Mouse (Mus musculus) megakaryocyte progenitor cell, adult 5-6 weeks (primary cell): ENCODE data around the gene Tmem140. TPM values are rescaled to one million over a fixed set of nuclear protein-coding genes. Genes with fewer than 3 reads are reported as not detected.

ENCODE experiments used
- ATAC-seq: replicated peaks from 2 replicates; pipeline ENCODE4 v1.8.0; 2016; ENCODE audit warnings: mild to moderate bottlenecking, moderate TSS enrichment, inconsistent platforms; ENCODE audit not compliant: poor library complexity
- total RNA-seq, 2 experiments: library from RNA; stranded (forward) in 1 of 2; stranded (reverse) in 1 of 2; fragments of 157-497, 149-512 nt in 1 of 2; fragments of 200-1000 nt in 1 of 2; gene quantifications; 2 replicates each; pipeline versions ENCODE4 v1.2.3 to v1.2.4; 2015 to 2017

The Tmem140 gene
- total RNA-seq (2015) = 0.10 and 1.2 TPM in 2 replicates
- total RNA-seq (2017) = 0.33 and 0.88 TPM in 2 replicates

DNA sequence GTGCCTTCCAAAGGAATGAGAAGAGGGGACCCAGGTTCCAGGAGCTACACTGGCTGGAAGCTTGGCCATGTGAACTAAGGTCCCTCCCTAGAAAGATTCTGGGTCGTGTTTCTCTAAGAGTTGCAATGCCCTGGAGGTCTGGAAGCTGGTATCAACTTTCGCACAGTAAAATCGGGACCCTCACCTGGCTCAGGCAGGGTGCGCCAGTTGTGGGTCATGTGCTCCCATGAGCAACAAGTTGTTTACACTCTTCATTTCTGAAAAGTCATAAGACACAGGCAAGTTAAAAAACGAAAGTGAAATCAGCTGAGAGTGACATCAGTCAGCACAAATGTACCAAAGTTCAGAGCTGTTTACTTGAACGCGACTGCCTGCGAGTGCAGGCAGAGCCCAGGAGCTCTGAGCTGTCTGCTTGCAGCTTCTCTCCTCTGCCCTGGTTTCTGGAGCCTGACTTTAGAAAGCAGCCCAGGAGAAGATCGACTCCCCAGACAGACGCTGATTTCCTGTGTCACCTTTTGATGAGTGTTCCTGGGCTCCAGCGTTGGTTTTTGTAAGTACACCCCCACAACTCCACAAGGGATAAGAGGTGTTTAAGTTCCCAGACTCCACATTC is at the start of gene Tmem140:
TSS of gene Tmem140 (plus strand) at position 356 of the 613 bp plus-strand sequence.
- ATAC-seq = peak; percentile 54

DNA sequence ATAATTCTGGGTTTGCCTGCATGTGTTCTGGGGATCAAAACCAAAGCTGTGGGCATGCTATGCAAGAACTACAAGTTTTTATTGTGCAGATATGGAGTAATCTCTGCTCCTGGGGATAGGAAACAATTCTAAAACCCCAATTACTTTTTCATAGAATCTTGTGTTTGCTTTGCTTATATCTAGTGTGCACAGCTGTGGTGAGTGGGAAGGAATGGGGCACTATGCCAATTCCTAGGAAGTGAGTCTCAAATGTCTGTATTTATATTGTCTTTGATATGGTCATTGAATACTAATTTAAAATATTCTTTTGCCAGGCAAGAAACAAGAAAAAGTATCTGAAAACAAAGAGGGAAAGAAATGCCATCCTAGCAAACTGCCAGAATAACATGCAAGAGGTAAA is 38.5 kb upstream of the Tmem140 start:
- ATAC-seq = no peak

DNA sequence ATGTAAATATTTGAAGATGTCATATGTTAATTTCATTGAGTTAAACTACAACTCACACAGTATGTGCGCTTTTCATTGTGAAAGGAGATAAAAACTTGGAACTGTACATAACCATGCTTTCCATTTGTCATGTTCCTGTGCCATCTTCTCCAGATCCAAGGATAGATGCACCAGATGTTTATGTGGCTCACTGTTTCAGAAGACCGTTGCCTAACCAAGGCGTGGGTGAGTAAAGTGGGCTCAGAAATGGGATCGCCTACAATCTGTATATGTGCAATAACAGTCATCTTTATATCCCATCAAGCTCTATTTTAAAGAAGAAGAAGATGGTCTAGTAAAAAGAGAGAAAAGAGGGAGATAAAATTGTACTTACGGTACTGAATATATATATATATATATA is 30.6 kb upstream of the Tmem140 start:
- no peak for ATAC-seq

DNA sequence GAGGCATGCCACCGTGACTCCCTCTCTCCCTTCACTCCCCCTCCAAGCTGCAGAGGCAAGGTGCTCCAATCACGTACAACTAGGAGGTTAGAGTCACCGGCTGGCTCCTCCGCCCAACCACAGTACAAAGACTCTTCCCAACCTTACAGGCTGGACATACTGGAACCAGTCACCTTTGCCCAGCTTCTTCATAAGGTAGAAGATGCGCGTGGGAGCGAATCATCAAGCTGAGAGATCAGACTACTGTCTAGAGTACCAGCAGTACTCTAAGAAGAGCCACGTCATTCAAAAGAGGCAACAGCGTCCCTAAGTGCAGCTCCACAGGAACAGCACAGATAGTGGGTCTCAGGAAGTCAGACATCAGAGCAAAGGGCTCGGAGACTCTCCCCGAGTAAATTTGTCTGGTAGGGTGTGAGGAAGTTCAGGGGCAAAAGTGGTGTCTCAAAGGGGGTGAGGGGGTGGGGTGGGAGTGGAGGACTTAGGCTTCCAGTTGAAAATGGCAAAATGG is 1.3 kb upstream of the Tmem140 start:
- ATAC-seq = peak; percentile 51

DNA sequence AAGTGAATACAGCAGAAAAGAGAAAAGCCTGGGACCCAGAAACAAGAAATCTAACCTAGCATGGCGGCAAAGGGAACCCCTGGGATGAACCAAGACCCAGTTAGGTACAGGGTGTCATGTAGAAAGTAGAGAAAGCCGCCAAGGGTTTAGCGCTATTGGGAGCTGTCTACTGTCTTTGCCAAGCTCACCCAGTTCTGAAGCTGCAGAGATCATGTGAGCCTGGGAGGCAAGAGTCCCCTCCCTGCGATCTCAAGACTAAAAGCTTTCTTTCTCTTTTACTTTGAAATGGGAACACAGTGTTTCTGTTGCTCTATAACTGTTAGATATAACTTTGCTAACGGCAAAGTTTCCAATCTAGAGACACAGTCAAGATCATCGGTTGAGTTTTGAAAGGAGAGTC is 565 bp upstream of the Tmem140 start:
- peak; percentile 62 for ATAC-seq

DNA sequence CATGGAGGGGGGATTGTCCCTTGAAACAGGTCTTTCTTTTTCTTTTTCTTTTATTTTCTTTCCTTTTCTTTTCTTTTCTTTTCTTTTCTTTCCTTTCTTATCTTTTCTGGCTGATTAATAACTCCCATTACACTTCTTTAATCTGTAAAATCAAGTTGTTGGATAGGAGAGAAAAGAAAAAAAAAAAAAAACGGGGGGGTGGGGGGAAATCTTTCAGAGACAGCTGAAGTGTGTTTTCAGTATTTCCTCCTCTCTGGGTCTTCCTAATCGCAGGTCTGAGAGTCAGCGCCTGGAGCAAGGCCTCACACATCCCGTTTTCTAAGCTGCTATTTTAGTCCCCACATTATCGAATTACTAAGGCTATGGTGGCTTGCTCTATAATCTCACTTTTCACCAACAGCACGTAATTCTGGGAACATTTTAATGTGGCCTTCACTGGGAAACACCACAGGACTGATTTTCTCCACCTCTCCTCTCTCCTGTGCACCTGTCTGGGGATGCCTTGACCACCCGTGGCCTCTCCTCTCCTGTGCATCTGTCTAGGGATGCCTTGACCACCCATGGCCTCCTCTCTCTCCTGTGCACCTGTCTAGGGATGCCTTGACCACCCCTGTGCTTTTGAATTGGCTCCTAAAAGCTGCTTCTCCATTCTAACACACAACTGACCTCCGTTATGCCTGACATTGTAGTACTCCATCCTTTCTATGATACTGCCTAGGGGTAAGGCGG is 1.0 kb downstream of the Tmem140 start:
- ATAC-seq = no peak

DNA sequence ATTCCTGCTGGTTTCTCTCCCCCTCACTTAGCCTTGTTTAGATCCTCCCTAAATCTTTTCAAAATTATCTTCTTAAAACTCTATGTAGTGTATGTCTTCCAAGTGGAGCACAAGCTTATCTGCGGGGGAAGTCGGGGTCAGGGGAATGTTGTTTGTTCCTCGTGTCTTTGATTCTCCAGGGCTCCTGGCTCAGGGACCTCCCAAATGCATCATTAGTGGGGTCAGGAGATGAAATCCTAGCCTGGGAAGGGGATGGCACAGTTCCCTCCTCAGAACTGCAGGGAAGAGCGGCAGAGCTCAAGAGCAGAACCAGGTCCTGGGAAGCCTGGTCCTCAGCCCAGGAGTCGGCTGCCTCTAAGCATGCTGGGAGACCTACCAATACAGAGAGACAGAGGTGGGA is 2.3 kb downstream of the Tmem140 start:
- ATAC-seq = no peak

DNA sequence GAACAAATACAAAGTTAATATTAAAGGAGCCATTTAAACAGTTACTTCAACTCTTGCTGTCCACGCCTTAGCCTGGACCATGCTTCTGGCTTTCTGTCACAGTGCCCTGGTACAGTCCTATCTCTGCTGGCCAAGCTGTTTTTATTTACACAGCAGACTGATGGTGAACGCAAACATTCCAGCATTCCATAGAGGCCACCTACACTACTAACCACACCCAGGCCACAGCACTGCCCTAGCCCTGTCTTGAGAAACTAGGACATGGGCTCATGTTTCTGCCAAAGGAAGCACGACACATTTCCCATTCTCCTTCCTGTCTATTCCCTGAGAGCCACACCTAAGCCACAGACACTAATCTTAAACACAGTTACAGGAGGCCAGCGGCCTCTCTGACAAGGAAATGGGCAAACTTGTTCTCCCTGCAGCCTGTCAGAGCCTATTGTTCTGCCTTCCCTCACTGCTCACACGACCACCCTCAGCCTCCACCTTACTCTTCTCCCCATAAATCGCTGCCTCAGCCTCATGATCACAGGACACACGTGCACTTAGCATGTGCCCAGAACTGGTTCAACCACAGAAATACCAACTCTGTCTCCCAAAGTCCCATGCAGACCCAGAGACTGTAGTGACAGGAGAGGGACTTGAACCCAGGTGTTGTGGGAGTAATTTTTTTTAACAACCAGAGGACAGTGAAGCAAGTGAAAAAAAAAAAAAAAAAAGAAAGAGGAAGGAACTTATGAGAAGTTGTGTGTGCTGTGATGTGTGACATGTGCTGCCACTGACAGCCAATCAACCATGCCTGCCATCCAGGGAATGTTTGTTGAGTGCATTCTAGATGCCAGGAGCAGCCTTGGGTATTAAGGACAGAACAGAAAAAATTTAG is 3.0 kb downstream of the Tmem140 start:
- ATAC-seq = no peak

DNA sequence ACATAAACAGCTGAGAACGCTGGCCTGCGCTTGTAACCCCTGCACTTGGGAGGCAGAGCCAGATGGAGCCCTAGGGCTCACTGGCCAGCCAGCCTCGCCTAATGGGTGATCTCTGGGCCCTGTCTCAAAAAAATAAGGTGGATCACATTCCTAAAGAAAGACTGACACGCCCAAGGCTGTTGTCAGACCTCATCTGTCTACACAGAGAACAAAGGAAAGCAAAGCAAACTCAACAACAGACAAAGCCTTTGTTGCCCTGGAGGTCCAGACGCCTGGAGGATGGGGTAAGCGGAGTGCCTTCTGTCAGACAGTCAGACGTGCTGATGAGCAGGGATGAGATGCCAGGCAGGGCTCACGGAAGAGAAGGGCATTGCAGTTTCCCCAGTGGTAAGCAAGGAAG is 3.8 kb downstream of the Tmem140 start:
- ATAC-seq = no peak

DNA sequence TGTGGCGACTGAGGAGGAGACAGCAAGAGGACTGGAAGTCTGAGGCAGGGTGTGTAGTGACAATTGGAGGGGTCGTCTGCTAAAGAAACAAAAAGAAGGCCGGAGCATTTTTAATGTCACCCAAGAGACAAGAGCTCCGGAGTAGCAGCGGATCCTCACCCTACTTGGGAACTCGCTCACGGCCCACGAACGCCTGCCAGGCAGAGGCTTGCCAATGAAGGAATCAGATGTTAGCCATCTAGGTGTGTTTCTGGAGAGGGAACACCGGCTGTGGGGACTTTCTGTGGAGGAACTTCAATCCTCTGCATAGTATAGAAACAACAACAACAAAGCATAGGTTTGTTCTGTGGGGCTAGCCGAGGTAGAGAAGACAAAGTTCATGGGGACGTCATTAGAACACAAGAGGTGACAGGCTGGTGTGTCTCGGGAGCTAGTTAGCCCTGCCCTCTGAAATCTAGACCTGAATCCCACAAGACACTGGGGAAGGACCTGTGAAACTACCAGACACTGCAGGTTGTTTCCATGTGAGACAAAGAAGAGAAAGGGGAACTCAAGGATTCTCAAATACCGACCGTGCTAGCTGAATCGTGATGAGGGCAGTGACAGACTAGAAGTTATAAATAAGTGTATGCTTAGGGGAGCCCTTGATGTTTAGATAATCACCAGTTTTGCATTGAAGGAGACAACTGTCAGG is 4.5 kb downstream of the Tmem140 start:
- ATAC-seq = no peak

DNA sequence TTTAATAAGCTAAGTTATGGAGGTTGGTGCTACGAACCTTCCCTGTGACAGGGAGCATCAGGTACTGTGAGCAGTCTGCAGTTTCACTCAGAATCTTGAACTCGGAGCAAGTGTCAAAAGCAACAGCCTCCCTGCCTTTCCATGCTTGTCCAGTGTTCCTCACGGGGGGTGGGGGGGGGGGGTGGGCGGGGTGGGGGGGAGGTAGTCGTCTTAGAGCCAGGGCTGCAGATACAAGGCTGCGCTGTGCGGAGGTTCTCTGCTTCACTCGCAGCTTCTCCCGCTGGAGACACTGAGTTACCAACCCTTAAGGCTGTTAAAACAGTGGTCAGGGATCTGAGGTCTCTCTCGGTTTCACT is 5.0 kb downstream of the Tmem140 start:
- no peak for ATAC-seq

DNA sequence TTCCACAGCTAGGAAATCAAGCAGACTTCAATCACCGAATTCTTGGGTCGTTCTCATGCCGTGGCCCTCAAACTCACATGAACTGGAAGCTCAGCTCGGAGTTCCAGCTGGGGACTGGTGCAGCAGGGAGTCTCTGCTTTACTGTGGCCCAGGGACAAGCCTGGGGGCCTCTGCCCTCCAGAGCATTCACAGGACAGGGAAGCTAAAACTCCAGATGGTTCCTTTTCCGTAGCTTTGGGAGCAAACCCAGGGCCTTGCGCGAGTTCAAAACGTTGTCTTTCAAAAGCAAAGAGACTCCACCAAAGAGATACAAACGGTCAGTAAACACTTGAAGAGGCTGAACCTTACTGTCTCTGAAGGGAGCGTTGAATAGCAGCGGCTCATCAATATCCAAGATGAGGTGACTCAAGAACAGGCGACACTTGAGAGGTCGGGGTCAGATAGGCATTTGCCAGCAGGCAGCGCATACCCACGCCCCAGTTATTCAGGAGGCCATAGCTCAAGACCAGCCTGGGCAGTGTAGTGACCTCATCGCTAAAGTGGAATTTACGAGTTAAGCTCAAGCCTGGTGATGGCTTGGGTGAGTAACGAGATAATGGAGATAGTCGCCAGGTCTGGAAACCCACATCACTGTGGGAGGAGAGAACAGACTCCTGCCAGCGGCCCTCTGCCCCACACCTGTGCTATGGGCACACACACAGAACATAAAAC is 5.7 kb downstream of the Tmem140 start:
- no peak for ATAC-seq

DNA sequence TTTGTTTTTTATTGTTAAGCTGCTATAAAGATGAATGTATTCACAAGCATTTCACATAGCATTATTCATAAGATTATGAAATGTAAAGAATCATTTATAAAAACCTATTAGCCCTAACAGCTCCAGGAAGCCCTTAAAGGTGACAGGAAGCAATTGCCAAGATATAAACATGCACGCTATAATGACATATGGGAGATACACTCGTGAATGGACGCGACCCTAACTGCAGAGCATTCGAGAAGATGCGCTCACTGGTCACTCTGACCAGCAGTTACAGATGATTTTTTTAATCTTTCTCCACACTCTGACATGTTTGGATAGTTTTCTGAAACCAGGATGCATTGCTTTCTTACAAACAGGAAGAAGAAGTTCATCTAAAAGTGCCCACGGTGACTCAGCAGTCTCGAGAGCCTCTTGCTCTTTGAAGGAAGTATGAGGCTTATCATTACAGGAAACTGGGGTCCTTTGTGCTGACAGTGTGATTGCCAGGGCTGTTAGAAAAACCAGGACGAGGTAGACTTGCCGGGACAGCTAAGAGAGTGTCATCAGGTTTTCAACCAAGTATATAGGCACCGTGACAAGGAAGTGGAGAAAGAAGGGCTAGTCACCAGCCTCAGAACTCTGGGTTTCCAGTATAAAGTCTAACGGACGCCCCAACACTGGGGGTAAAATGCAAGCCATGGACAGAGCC is 6.4 kb downstream of the Tmem140 start:
- ATAC-seq = peak; percentile 75

DNA sequence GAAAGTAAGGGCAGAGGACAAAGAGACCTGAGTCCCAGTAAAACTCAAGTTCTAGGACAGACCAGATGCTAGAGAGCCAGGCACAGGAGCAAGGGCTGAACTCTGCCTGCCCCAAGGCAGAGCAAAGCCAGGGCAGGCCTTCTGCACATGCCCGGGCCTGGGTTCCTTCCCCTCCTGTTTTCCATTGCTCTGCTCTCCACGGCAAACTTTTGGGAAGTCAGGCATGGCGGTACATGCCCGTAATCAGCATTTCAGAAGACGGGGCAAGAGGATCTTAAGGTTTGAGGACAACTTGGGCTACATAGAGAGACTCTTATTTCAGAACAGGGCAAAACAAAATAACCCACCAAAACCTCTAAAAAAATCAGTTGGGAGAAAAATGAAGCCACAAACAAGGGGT is 7.2 kb downstream of the Tmem140 start:
- no peak for ATAC-seq

DNA sequence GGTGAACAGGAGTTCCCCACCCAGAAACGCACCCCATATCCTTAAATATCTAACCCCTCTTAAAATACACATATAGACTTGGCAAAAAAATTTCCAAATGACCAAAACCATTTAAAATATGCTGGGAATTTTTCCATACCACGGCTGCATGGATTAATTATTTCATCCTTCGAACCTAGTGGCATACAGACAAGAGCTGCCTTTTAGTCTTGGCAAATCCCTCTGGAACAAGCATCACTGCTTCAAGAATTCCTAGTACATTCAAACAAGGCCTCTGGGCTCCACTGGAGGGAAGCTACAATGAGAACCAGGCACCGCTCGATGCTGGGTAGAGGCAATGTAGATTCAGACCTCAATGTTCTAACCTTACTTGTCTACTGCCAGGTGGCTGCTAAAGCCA is 7.8 kb downstream of the Tmem140 start:
- ATAC-seq = no peak

DNA sequence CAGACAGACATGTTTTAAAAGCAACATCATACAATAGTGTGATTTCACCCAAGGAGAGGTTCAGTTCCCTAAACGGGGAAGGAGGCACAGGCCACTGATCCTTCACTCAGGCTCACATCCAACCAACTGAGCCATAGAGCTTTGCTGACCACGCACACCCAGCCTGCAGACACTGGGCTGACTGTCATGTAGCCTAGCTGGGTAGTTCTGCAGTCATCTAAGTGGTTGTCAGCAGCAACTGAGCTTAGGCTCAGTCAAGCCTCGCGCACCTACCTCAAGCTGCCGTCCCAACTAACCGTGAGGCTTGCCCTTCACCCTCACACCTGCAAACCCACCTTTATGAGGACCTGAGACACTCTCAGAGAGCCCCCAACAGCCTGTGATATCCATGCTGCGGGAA is 9.0 kb downstream of the Tmem140 start:
- no peak for ATAC-seq

DNA sequence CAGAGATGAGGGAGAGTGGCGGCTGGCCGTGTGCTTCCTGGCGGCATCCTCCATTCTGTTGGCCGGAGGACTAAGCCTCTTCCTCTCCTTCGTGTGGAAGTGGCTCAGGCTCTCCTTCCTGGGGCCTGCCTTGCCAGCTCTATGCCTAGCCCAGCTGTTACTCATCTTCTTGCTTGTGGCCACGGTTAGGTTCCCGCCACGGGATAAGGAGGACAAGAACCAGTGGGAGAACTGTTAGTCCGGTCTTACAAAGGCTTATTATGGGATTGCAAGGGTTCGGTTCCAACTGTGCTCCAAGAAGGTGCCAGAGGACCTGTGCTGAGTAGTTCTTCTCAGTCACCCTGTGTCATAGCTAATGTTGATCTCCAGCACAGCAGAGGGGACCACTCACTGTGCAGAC is 9.9 kb downstream of the Tmem140 start:
- ATAC-seq = no peak

DNA sequence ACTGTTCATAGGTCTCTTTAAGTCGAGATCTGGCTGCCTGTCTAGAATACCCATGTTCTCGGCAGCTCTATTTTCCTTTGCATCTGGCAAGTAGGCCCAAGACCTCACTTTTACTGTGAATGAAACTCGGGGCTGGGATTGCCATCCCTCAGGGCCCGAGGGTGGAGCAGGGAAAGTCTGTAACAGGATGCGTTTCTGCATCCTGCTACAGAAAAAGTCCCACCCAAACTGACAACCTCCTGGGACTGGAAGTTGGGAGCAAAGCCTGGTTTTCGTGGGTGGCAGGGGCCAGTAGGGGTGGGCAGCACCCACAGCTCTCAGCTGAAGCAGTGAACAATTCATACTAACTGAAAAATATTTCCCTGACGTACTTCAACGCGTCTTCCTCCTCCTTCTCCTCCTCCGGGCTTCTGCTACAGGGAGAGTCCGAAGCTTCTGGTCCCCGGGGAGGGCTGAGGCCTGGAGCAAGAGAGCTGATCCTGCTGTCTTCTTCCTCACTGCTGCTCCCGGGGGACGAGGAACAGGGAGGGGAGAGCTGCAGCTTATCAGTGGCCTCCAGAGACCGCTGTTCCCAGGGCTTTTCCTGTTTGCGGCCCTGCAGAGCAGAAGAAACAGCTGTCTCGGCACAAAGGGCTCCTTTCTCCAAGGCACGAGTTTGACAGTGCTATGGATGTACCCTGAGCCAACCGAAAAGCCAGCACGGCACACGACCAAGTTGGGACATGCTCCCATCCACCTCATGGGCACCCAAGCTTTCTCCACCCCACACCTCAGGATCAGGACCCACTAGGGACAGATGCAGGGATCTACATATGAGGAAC is 11.4 kb downstream of the Tmem140 start:
- peak; percentile 13; the same call in 1 of the 2 replicates for ATAC-seq

DNA sequence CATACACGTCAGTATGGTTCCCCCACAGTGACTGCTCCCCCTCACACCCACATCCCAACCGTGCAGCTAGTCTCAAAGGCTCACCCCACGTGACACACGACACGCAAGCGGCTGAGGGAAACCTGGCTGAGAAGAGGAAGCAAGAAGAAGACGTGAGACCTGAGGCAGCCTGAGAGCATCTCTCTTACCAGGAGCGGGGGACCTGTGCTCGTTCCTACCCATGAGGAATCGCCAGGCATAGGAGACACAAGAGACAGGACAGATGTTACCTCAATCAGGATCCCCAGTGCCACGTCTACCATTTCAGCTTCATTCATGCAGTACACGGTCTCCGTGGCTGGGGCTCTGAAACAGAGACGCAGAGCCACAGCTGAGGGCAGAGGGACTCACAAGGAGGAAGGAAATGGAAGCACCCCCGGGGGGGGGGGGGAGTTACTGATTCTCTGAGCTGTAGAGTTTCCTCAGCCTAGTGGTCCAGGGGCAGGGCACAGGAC is 12.4 kb downstream of the Tmem140 start:
- ATAC-seq = peak; percentile 20
